Mouse (Mus musculus) frontal cortex, adult (tissue): Measurements from ENCODE around the gene Gm45717.
"Not testable (repeated sequence)": the region's sequence is repeated elsewhere in the genome, so short reads cannot be mapped to it uniquely, and the experiment has no call there.

Source experiments
- ATAC-seq: cut with Nextera tagmentation; 2 replicates; pipeline ENCODE4 v1.9.2; 2017; ENCODE audit warnings: mild to moderate bottlenecking, moderate library complexity, mixed read lengths; ENCODE audit not compliant: low TSS enrichment

Gm45717 gene

GRCm38 (mm10) chr7:140955758-140956555 lies at the start of gene Gm45717, which contains the start of gene Ifitm2:
Gene Gm45717 (minus strand): TSS chr7:140955937.
Gene Ifitm2 (minus strand): TSS chr7:140955987.
- peak; percentile 92 for ATAC-seq

GRCm38 (mm10) chr7:141003248-141004010 lies 47.7 kb upstream of the Gm45717 start:
- no peak for ATAC-seq

- no peak for ATAC-seq
These were observed 45.4 kb upstream of the Gm45717 start for GRCm38 (mm10) chr7:141000881-141001708.

- no peak for ATAC-seq
These were observed 43.3 kb upstream of the Gm45717 start for GRCm38 (mm10) chr7:140998853-140999700.

GRCm38 (mm10) chr7:140997817-140998216 lies 42.1 kb upstream of the Gm45717 start:
- ATAC-seq = no peak

- ATAC-seq = no peak
These were observed 35.5 kb upstream of the Gm45717 start for GRCm38 (mm10) chr7:140991117-140991689.

- ATAC-seq = no peak
These were observed 34.9 kb upstream of the Gm45717 start for GRCm38 (mm10) chr7:140990622-140991021.

- no peak for ATAC-seq
These were observed 34.4 kb upstream of the Gm45717 start for GRCm38 (mm10) chr7:140990185-140990584.

- no peak; the same call in 1 of the 2 replicates for ATAC-seq
These were observed 33.3 kb upstream of the Gm45717 start for GRCm38 (mm10) chr7:140989022-140989421.

- peak; percentile 38; the same call in 1 of the 2 replicates for ATAC-seq
These were observed 31.7 kb upstream of the Gm45717 start for GRCm38 (mm10) chr7:140987182-140988138.

GRCm38 (mm10) chr7:140982971-140983370 lies 27.2 kb upstream of the Gm45717 start:
- no peak for ATAC-seq

- ATAC-seq = no peak
These were observed 26.0 kb upstream of the Gm45717 start for GRCm38 (mm10) chr7:140981704-140982103.

- ATAC-seq = not testable (repeated sequence)
These were observed 21.0 kb upstream of the Gm45717 start for GRCm38 (mm10) chr7:140976720-140977119.

- ATAC-seq = no peak
These were observed 19.7 kb upstream of the Gm45717 start for GRCm38 (mm10) chr7:140975465-140975864.

GRCm38 (mm10) chr7:140974940-140975339 lies 19.2 kb upstream of the Gm45717 start:
- ATAC-seq = no peak

- peak; percentile 85 for ATAC-seq
These were observed 17.8 kb upstream of the Gm45717 start for GRCm38 (mm10) chr7:140973396-140974165.

GRCm38 (mm10) chr7:140971479-140972171 lies 15.9 kb upstream of the Gm45717 start:
- ATAC-seq = no peak

- no peak for ATAC-seq
These were observed 15.2 kb upstream of the Gm45717 start for GRCm38 (mm10) chr7:140970931-140971330.
